Mouse (Mus musculus): ENCODE results near the gene Fbln2. TPM values are rescaled to one million over a fixed set of nuclear protein-coding genes. Genes with fewer than 3 reads are reported as not detected.

Fbln2 gene
- total and polyA plus RNA-seq, 3 experiments = 0.81 TPM; not detected in 2

DNA sequence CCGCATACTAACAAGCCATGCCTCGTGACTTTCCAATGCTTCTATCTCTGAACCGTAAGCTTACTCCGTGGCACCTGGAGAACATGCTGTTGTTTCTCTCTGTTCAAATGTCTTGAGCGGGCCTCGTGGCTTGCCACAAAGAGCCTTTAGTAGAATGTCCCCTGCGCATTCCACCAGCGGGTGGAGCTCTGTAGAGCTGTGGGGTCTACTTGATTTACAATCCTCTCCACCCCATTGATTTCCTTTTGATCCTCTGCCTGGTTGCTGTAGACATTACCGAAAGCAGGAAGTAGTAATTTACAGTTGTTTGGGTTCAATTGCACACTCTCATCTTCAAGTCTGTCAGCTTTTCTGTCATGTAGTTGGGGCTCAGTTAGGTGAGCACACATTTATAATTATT lies 100.2 kb downstream of the Fbln2 start:
- no peak for DNase-seq (ENCODE audit: extremely low read depth)
- Histone ChIP-seq H3K4me3 (replicated peaks in 1 of 3; ENCODE audit: low read depth in 2 of 3, low read length in 2 of 3, poor library complexity in 1 of 3) (no peak overlapping the region), H3K4me2 (ENCODE audit: insufficient read depth, low read depth, poor library complexity, severe bottlenecking) (no peak overlapping the region), H3K27ac (ENCODE audit: insufficient read depth, low read depth) (no peak overlapping the region), H3K9me3 (replicated peaks; ENCODE audit: low read length) (no peaks in the 10 kb centered on the region), H3K27me3 (replicated peaks) (peaks cover 85% of the 10 kb centered on the region), H3K36me3 (replicated peaks in 1 of 2; ENCODE audit: control insufficient read depth in 1 of 2, insufficient read depth in 1 of 2, low read length in 1 of 2) (no peaks in the 10 kb centered on the region), H3K79me2 (replicated peaks; ENCODE audit: control insufficient read depth, extremely low read depth, insufficient read depth, poor library complexity, severe bottlenecking) (no peaks in the 10 kb centered on the region), H3K9ac (ENCODE audit: insufficient read depth, low read depth) (no peak overlapping the region), H3K4me1 (ENCODE audit: control insufficient read depth in 1 of 2, insufficient read depth in 2 of 2) (no peaks in the 10 kb centered on the region)
- in situ Hi-C loops (cut with MboI; ENCODE audit: low pct_ligation_motif_present, low pct_unique_long_range_greater_than_20kb, low sequenced_read_pairs) (no loop called here), dilution Hi-C loops (cut with MboI; ENCODE audit: extremely low pct_ligation_motif_present, extremely low pct_unique_long_range_greater_than_20kb, low sequenced_read_pairs) (no loop called here)
- TF ChIP-seq MYC (IDR thresholded peaks at IDR 0.05; ENCODE audit: low read depth, low read length) (no peak), MXI1 (IDR thresholded peaks at IDR 0.05; ENCODE audit: low read depth, low read length) (no peak), ZMIZ1 (IDR thresholded peaks at IDR 0.05; ENCODE audit: low read depth, low read length) (no peak), MAFK (IDR thresholded peaks at IDR 0.05; ENCODE audit: insufficient replicate concordance, low read length) (no peak), CHD2 (IDR thresholded peaks at IDR 0.05; ENCODE audit: low read length) (no peak), ZKSCAN1 (IDR thresholded peaks at IDR 0.05; ENCODE audit: borderline replicate concordance, low read depth, low read length) (no peak), JUND (conservative IDR thresholded peaks at IDR 0.05; ENCODE audit: low read depth, low read length) (no peak), GABPA (IDR thresholded peaks at IDR 0.05; ENCODE audit: insufficient replicate concordance, low read depth, low read length) (no peak), MEF2A (IDR thresholded peaks at IDR 0.05; ENCODE audit: borderline replicate concordance, low read depth, low read length) (no peak), USF1 (IDR thresholded peaks at IDR 0.05; ENCODE audit: low read depth, low read length) (no peak), ETS1 (conservative IDR thresholded peaks at IDR 0.05; ENCODE audit: low read depth, low read length) (no peak), CTCF (conservative IDR thresholded peaks at IDR 0.05 in 1 of 2, IDR thresholded peaks at IDR 0.05 in 1 of 2; ENCODE audit: low read depth in 2 of 2, low read length in 2 of 2) (no peak), POLR2AphosphoS2 (IDR thresholded peaks at IDR 0.05; ENCODE audit: low read depth, low read length) (no peak), ZC3H11A (IDR thresholded peaks at IDR 0.05; ENCODE audit: low read depth, low read length) (no peak)

Other genes starting within 250 kb of the Fbln2 start
- gene Iqsec1, start 223.8 kb upstream of the Fbln2 start, total RNA-seq (2012; rRNA removed) = 62.4 and 83.5 TPM in 2 replicates
- gene Iqsec1, start 223.8 kb upstream of the Fbln2 start, total RNA-seq (2014; rRNA removed) = 11.2 and 17.0 TPM in 2 replicates
- 75.8 and 90.4 TPM in 2 replicates for gene Iqsec1, start 223.8 kb upstream of the Fbln2 start, polyA plus RNA-seq (2012; ENCODE audit: insufficient read length, low read depth)
- gene Nup210, start 95.6 kb upstream of the Fbln2 start, total RNA-seq (2012; rRNA removed) = 103 TPM in 2 replicates
- gene Nup210, start 95.6 kb upstream of the Fbln2 start, total RNA-seq (2014; rRNA removed) = 40.5 and 41.9 TPM in 2 replicates
- gene Nup210, start 95.6 kb upstream of the Fbln2 start, polyA plus RNA-seq (2012; ENCODE audit: insufficient read length, low read depth) = 56.9 and 73.1 TPM in 2 replicates
- gene Hdac11, start 55.8 kb upstream of the Fbln2 start, total RNA-seq (2012; rRNA removed) = 0.55 and 2.1 TPM in 2 replicates
- gene Hdac11, start 55.8 kb upstream of the Fbln2 start, total RNA-seq (2014; rRNA removed) = 0.22 TPM in 1 of 2 replicates, not detected in the other
- gene Hdac11, start 55.8 kb upstream of the Fbln2 start, polyA plus RNA-seq (2012; ENCODE audit: insufficient read length, low read depth) = 0.53 and 0.57 TPM in 2 replicates
- not detected in 2 replicates for gene Wnt7a, start 198.9 kb downstream of the Fbln2 start, total RNA-seq (2012; rRNA removed)
- not detected in 2 replicates for gene Wnt7a, start 198.9 kb downstream of the Fbln2 start, total RNA-seq (2014; rRNA removed)
- gene Wnt7a, start 198.9 kb downstream of the Fbln2 start, polyA plus RNA-seq (2012; ENCODE audit: insufficient read length, low read depth) = not detected in 2 replicates

Measured in CH12.LX (cell line).